Mouse (Mus musculus) large intestine, adult 2 months (tissue): Measurements from ENCODE around the gene Cep290. TPM values are rescaled to one million over a fixed set of nuclear protein-coding genes. Genes with fewer than 3 reads are reported as not detected.

ENCODE experiments used
- DNase-seq: peaks from one replicate; pipeline ENCODE4 v3.0.0-alpha.2; 2012; ENCODE audit warnings: low read depth, low spot score
- WGBS: fragments of 180-500 bp; shearing (Covaris S2); methylation state at CpG from one replicate; pipeline ENCODE4 v1.1.7; 2018; 5-methylcytosine and 5-hydroxymethylcytosine counted together
- polyA plus RNA-seq: library from polyadenylated mRNA; depleted of rRNA; stranded (reverse); fragments of >200 nt; gene quantifications from 2 replicates; pipeline ENCODE4 v1.2.3, GENCODE M21; 2012; rRNA removed

Cep290 gene
- polyA plus RNA-seq, 1 experiment, result 0.20 TPM

- no peak for DNase-seq
- WGBS, result 34% methylated on average over 7 of the region's 7 CpGs
Measured at GRCm38 (mm10) chr10:100588524-100588923, 101.2 kb downstream of the Cep290 start.

DNA sequence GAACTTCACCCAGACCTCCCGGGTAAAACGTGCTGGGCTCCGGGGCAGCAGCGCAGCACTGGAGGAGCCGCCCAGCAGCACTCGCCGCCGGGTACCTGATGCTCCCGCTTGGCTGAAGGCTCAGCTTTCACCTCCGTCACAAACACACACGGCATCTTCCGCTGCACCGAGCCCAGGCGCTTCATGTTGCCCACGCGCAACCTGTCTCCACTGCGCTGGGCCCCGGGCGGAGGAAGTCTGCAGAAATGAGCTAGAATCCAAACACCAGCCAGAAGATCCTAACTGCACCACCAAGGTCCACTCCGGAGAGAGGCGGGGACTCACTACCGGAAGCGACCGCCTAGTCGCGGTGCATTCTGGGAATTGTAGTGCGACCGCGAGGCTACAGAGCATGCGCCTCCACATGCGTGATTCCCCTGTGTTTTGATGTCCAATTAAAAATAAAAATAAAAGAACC is 101.6 kb downstream of the Cep290 start:
- under 1% methylated on average over 31 of the region's 31 CpGs for WGBS
- peak; percentile 67 for DNase-seq

DNA sequence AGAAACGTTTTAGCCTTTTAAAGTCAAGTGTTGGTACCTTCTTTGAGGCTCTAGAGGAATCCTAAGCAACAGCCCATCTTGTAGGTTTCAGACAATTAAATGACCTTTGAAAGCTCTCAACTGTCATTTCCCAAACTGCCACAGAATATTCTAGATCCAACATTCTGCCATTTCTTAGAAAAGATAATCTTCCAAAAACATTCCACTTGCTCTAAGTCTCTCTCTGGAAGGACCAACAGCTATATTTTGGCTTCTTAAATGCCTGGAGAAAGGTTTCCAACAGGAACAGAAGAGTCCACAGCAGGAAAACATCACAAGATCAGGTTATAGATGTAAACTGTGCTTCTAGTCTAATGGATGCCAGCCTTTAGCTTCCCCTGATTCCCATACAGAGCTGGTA is 103.0 kb downstream of the Cep290 start, which contains the start of the genes 4930430F08Rik and 1700017N19Rik:
Gene 4930430F08Rik (minus strand): TSS at position 101 of the 400 bp plus-strand sequence.
Gene 1700017N19Rik (plus strand): TSS at position 162 of the 400 bp plus-strand sequence.
- 55% methylated on average over 1 of the region's 1 CpGs for WGBS
- no peak for DNase-seq

GRCm38 (mm10) chr10:100598339-100598738 is 111.0 kb downstream of the Cep290 start:
- WGBS, result 78% methylated on average over 3 of the region's 3 CpGs

DNA sequence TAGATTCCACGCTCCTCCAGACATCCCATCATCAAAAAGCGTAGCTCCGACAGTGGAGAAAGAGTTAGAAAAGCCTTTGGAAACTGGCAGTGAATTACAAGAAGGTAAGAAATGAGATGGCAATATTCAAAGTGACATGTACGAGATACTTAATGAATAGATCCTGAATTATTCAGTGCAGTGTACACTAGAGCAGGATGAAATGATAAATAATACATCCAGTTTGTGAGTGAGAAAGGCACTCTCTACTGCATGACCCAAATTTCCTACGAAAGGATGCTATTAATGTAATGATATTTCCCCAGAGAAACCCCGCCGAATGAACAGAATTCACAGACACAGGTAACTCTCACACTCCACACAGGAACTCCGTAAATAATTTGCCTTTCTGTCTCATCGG is 116.2 kb downstream of the Cep290 start:
- DNase-seq, result no peak
- WGBS, result 87% methylated on average over 9 of the region's 9 CpGs

More at GRCm38 (mm10) chr10:100598339-100598738, 111.0 kb downstream of the Cep290 start:
- no peak for DNase-seq

- WGBS, result 38% methylated on average over 2 of the region's 2 CpGs
- no peak for DNase-seq
Measured at GRCm38 (mm10) chr10:100604254-100604653, 116.9 kb downstream of the Cep290 start.

GRCm38 (mm10) chr10:100617233-100617903 is 130.0 kb downstream of the Cep290 start:
- 76% methylated on average over 6 of the region's 6 CpGs for WGBS
- no peak for DNase-seq

DNA sequence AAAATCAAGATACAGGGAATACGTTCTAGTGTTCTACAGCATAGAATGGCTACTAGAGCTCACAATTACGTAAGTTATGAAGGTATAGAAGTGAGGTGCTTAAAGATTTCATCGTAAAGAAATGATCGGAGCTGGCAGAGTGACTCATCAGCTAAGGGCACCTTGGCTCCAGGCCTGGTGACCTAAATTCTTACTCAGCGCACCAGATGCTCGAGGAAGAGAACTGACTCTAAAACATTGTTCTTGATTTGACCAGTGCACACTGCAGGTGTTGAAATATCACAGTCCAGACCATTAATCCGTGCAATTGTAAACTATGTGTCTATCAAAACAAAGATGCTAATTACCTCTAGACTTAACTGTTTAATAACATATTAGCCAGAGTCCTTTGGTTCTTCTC is 132.1 kb downstream of the Cep290 start:
- WGBS, result 70% methylated on average over 7 of the region's 7 CpGs
- DNase-seq, result no peak

- 90% methylated on average over 12 of the region's 12 CpGs for WGBS
Measured at GRCm38 (mm10) chr10:100620040-100620439, 132.7 kb downstream of the Cep290 start.

DNA sequence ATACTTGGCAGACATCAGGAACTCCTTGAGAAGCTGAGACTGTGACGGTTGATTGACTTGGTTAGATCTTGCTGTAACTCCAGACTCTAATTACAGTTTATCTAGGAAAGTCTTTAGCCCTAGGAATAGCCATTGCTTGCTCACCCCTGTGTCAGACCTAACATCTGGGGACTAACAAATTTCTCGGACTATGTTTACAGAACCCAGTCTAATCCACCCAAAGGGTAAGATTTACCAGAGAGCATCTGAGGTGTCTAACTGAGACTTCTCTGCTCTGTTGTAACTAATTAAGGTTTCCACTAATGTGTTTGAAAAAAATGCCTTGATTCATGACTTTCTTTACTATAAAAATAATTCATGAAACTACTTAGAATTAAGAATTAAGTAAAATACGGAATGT is 135.1 kb downstream of the Cep290 start:
- 69% methylated on average over 3 of the region's 3 CpGs for WGBS
- no peak for DNase-seq

More at GRCm38 (mm10) chr10:100620040-100620439, 132.7 kb downstream of the Cep290 start:
- no peak for DNase-seq

Other genes with a start within 250 kb of the Cep290 start
- not detected in 2 replicates for gene Gm4301, start 151.9 kb upstream of the Cep290 start, polyA plus RNA-seq
- not detected in 2 replicates for gene Gm4302, start 146.7 kb upstream of the Cep290 start, polyA plus RNA-seq
- not detected in 2 replicates for gene Gm4303, start 141.6 kb upstream of the Cep290 start, polyA plus RNA-seq
- gene Gm4305, start 136.5 kb upstream of the Cep290 start, polyA plus RNA-seq, result not detected in 2 replicates
- gene Gm4307, start 126.2 kb upstream of the Cep290 start, polyA plus RNA-seq, result not detected in 2 replicates
- not detected in 2 replicates for gene Gm4312, start 105.0 kb upstream of the Cep290 start, polyA plus RNA-seq
- 1.3 and 5.9 TPM in 2 replicates for gene Tmtc3, start 208 bp upstream of the Cep290 start, polyA plus RNA-seq
- gene 4930430F08Rik, start 102.9 kb downstream of the Cep290 start, polyA plus RNA-seq, result 2.9 and 4.1 TPM in 2 replicates
- gene 1700017N19Rik, start 102.9 kb downstream of the Cep290 start, polyA plus RNA-seq, result not detected in 2 replicates